Mouse (Mus musculus) bone marrow, adult 2 months (tissue): ENCODE data around the gene Prdx6. TPM values are rescaled to one million over a fixed set of nuclear protein-coding genes. Genes with fewer than 3 reads are reported as not detected.
A peak's percentile ranks its signal among the peaks of the same experiment; 100 is the strongest.
"Not testable (repeated sequence)": the region's sequence is repeated elsewhere in the genome, so short reads cannot be mapped to it uniquely, and the experiment has no call there.

Source experiments
- H3K27ac ChIP-seq: fragments of 200-500 bp; 2 replicates; pipeline ENCODE4 v1.5.1; 2012; ENCODE audit warnings: low read depth, mild to moderate bottlenecking, control low read depth, inconsistent platforms, low read length; ENCODE audit not compliant: control insufficient read depth, poor library complexity, insufficient read depth
- H3K4me1 ChIP-seq: fragments of 200-500 bp; 2 replicates; pipeline ENCODE4 v1.6.1; 2011; ENCODE audit warnings: low read length; ENCODE audit not compliant: control insufficient read depth, insufficient read depth
- H3K4me3 ChIP-seq: fragments of 200-500 bp; replicated peaks from 2 replicates; pipeline ENCODE3; 2011; ENCODE audit warnings: mild to moderate bottlenecking, low read depth, low read length, control low read depth; ENCODE audit not compliant: control insufficient read depth
- CTCF ChIP-seq: fragments of 200-500 bp; IDR thresholded peaks from 2 replicates; pipeline ENCODE4 v1.5.1; 2011; ENCODE audit warnings: low read length, control low read depth; ENCODE audit not compliant: control insufficient read depth, insufficient read depth
- POLR2A ChIP-seq: fragments of 200-500 bp; IDR thresholded peaks from 2 replicates; pipeline ENCODE4 v1.6.1; 2011; ENCODE audit warnings: low read depth, mild to moderate bottlenecking, control low read depth, low read length, borderline replicate concordance; ENCODE audit not compliant: control insufficient read depth
- WGBS: fragments of 180-500 bp; shearing (Covaris S2); methylation state at CpG from one replicate; pipeline ENCODE4 v1.1.7; 2018; 5-methylcytosine and 5-hydroxymethylcytosine counted together
- polyA plus RNA-seq: library from polyadenylated mRNA; stranded (reverse); fragments of >200 nt; gene quantifications from 2 replicates; pipeline ENCODE4 v1.2.4, GENCODE M21; 2011; ENCODE audit warnings: low replicate concordance; ENCODE audit not compliant: missing spikeins, insufficient read depth, insufficient read length

Prdx6 gene
- polyA plus RNA-seq, 1 experiment = 110 TPM

DNA sequence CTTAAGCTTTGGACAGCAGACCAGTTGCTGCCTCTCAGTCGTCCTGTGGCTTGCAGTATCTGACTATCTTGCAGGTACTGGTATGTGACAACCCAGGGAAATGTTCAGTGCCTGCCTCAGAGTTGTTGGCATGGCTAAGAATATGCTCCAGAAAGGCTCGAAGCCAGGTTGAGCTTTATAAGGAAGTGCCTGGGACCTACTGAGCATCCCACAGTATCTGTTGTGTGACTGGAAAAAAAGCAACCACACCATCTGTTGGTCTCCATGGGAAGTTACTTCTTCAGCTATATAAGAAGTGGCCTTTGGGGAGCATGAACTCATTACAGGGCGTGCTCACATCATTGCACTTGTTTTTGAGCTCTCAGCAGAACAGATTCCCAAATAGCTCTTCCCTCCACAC lies 31.2 kb downstream of the Prdx6 start:
- 68% methylated on average over 3 of the region's 3 CpGs for WGBS
- no peaks in the 10 kb centered on the region for H3K4me1 ChIP-seq
- TF ChIP-seq POLR2A = no peak
- no peak for TF ChIP-seq CTCF
- H3K27ac ChIP-seq = no peak overlapping the region
- H3K4me3 ChIP-seq = no peak overlapping the region

GRCm38 (mm10) chr1:161214465-161214864 lies 36.6 kb downstream of the Prdx6 start:
- TF ChIP-seq POLR2A = no peak
- peak; percentile 80 for TF ChIP-seq CTCF
- Histone ChIP-seq H3K4me1 (no peaks in the 10 kb centered on the region), H3K4me3 (no peak overlapping the region), H3K27ac (no peak overlapping the region)
- WGBS = 34% methylated on average over 4 of the region's 4 CpGs

GRCm38 (mm10) chr1:161199856-161200255 lies 51.2 kb downstream of the Prdx6 start:
- no peaks in the 10 kb centered on the region for H3K4me1 ChIP-seq
- no peak for TF ChIP-seq CTCF
- no peak for TF ChIP-seq POLR2A
- no peak overlapping the region for H3K27ac ChIP-seq
- 57% methylated on average over 5 of the region's 5 CpGs for WGBS
- no peak overlapping the region for H3K4me3 ChIP-seq

DNA sequence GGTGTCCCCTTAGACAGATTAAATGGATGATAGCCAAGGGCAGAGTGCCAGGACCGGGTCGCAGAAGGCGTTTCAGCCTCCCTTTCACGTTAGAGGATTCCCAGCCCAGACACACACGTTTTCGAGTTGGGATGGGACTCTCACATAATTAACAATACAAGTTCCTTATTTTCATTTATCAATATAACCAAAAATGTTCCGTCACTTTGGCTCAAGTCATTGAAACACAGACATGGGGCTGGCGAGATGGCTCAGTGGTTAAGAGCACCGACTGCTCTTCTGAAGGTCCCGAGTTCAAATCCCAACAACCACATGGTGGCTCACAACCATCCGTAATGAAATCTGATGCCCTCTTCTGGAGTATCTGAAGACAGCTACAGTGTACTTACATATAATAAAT lies 54.7 kb downstream of the Prdx6 start:
- H3K4me3 ChIP-seq, H3K27ac ChIP-seq, H3K4me1 ChIP-seq: not testable (repeated sequence)
- 42% methylated on average over 11 of the region's 11 CpGs for WGBS

DNA sequence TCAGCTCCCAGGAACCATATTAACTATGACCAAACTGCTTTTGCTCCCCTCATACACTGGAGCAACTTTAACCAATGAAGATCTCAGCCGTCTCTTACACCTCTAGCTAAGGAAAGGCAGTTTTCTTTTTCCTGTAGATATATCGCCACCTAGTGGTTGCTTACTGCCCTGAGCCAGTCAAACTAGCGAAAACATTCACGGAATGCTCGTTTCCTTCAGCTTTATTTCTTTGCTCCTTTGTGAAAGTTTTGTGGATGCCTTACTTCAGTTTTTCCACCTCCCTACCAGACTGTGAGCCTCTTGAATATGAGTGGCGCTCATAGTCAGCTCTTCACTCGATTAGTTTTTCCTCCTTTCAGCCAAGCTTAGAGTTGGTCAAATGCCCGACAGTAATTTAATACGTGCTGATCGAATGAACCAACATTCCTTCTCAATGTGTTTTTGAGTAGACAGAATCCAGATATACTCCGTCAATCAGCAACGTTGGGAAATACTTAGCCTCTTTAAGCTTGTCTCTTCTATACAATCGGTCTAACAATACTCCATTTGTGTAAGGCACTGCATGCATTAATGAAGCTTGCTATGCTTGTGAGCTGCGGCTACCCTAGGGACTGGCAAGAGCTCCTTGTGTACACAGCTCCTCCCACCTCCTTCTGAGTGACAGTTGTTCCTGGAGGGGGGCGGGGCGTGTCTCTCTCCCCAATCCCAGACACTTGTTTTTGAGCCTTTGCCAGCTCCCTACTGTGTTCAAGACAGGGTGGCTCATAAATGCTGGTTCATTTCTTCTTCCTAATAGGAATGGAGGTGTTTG lies 55.3 kb downstream of the Prdx6 start:
- WGBS = under 1% methylated on average over 16 of the region's 16 CpGs
- peak overlapping the region; percentile 41 for H3K4me3 ChIP-seq
- TF ChIP-seq CTCF (peak; percentile 52), POLR2A (no peak)
- H3K4me1 ChIP-seq = no peaks in the 10 kb centered on the region
- no peak overlapping the region for H3K27ac ChIP-seq

DNA sequence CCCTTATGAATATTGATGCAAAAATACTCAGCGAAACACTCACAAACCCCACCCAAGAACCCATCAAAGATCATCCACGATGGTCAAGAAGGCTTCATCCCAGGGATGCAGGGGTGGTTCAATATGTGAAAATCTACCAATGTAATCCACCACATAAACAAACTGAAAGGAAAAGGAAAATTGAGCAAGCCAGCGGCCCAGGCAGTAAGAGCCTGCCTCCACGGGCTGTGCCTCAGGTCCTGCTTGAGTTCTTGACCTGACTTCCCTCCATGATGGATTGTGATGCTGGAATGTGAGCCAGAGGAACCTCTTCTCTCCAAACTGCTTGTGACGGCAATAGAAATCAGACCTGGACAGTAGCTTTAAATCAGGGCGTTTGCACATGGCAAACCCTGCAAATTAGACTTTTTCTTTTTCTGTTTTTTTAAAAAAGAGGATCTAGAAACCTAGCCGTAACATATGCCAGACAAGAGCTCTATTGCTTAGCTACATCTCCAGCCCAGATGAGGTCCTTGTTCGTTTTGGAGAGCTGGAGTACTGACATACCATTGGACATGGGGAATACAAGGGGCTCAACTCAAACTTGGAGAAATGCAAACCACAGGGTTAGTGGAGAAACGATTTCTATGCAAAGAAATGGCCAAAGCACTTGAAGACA lies 60.6 kb downstream of the Prdx6 start:
- no peak overlapping the region for H3K27ac ChIP-seq
- TF ChIP-seq CTCF (no peak), POLR2A (no peak)
- no peaks in the 10 kb centered on the region for H3K4me1 ChIP-seq
- 58% methylated on average over 9 of the region's 9 CpGs for WGBS
- peak overlapping the region; percentile 13 for H3K4me3 ChIP-seq

Other genes starting within 250 kb of the Prdx6 start
- gene Zbtb37, start 216.4 kb downstream of the Prdx6 start, polyA plus RNA-seq = 1.5 and 3.6 TPM in 2 replicates
- 4.7 and 15.1 TPM in 2 replicates for gene Dars2, start 180.6 kb downstream of the Prdx6 start, polyA plus RNA-seq
- gene Cenpl, start 180.5 kb downstream of the Prdx6 start, polyA plus RNA-seq = 24.1 and 34.7 TPM in 2 replicates
- 5.8 and 8.9 TPM in 2 replicates for gene Klhl20, start 119.7 kb downstream of the Prdx6 start, polyA plus RNA-seq
- 1.5 TPM in 1 of 2 replicates, not detected in the other for gene Ankrd45, start 108.5 kb downstream of the Prdx6 start, polyA plus RNA-seq
- gene Tex50, start 91.9 kb downstream of the Prdx6 start, polyA plus RNA-seq = 1.0 and 4.3 TPM in 2 replicates
- gene Tnfsf4, start 144.2 kb upstream of the Prdx6 start, polyA plus RNA-seq = not detected in 2 replicates
- gene Tnfsf18, start 243.4 kb upstream of the Prdx6 start, polyA plus RNA-seq = not detected in 2 replicates